Comparison of ENCODE assay signal across 13 mouse cellular contexts in genomic region chr3:89795746-89796145, GRCm38 (mm10). TPM values are rescaled to one million over a fixed set of nuclear protein-coding genes. Genes with fewer than 3 reads are reported as not detected.
DNase-seq lines count a peak whose midpoint lies in the region; ATAC-seq and TF ChIP-seq lines count a peak whose summit lies in the region.
"Had no signal": no experiment of that assay in that cellular context is flagged by ENCODE, and none has a peak within 500 bp of the region (broad histone marks: within the 10 kb centered on the region; RNA-seq: fewer than 3 reads in every experiment).

No protein-coding gene starts in this region.

- no peak overlapping the region for H3K4me3 ChIP-seq in liver, embryonic 14.5 days (ENCODE audit: insufficient read depth in 1 of 2, low read depth in 2 of 2, low read length in 2 of 2)
- no peak overlapping the region for H3K4me3 ChIP-seq in myocyte
- H3K4me3 ChIP-seq: hindbrain, embryonic 15.5 days; limb, embryonic 13.5 days had no signal

- no peaks in the 10 kb centered on the region for H3K79me2 ChIP-seq in myocyte (ENCODE audit: control insufficient read depth, insufficient read depth)

- no peaks in the 10 kb centered on the region for H3K27me3 ChIP-seq in liver, embryonic 14.5 days (ENCODE audit: control insufficient read depth, insufficient read depth, low read length)
- H3K27me3 ChIP-seq in myocyte (ENCODE audit: control insufficient read depth, insufficient read depth, insufficient read length), result no peaks in the 10 kb centered on the region
- H3K27me3 ChIP-seq: hindbrain, embryonic 15.5 days; limb, embryonic 13.5 days had no signal

- DNase-seq in adrenal gland, postnatal 14 days, result peak; percentile 50
- no peak for DNase-seq in adrenal gland, adult (ENCODE audit: inconsistent age in 2 of 2, low spot score in 1 of 2)
- DNase-seq in liver, embryonic 14.5 days (ENCODE audit: low read depth in 3 of 3, low spot score in 3 of 3), result no peak
- DNase-seq in liver (no peak), R1 (ENCODE audit: low read depth, low spot score) (peak; percentile 81)
- DNase-seq in neural tube, embryonic 10.5 days (ENCODE audit: extremely low spot score, low spot score), result no peak
- no peak for DNase-seq in cerebellum, postnatal 4 days (ENCODE audit: low spot score in 2 of 2)
- DNase-seq: embryo, embryonic 11 days; lung, postnatal 4 days had no signal

- no peak overlapping the region for H3K27ac ChIP-seq in liver, embryonic 14.5 days
- H3K27ac ChIP-seq: hindbrain, embryonic 15.5 days; limb, embryonic 13.5 days had no signal

- TF ChIP-seq CTCF in liver, embryonic 14.5 days (IDR thresholded peaks at IDR 0.05; ENCODE audit: low read depth), result peak; percentile 30

- no peaks in the 10 kb centered on the region for H3K4me1 ChIP-seq in liver, embryonic 14.5 days (replicated peaks; ENCODE audit: control insufficient read depth in 2 of 2, insufficient read depth in 2 of 2, low read length in 1 of 2)
- H3K4me1 ChIP-seq: hindbrain, embryonic 15.5 days had no signal

- ATAC-seq in liver, embryonic 14.5 days (ENCODE audit: insufficient read depth), result no peak

- no peaks in the 10 kb centered on the region for H3K36me3 ChIP-seq in liver, embryonic 14.5 days (replicated peaks; ENCODE audit: control insufficient read depth, insufficient read depth, low read depth)
- H3K36me3 ChIP-seq in myocyte (ENCODE audit: control insufficient read depth, insufficient read depth), result no peaks in the 10 kb centered on the region
- H3K36me3 ChIP-seq: hindbrain, embryonic 15.5 days; limb, embryonic 13.5 days had no signal

- TF ChIP-seq POLR2A in myocyte (IDR thresholded peaks at IDR 0.05; ENCODE audit: insufficient read length, low read depth), result no peak

- TF ChIP-seq EP300 in liver, embryonic 14.5 days (IDR thresholded peaks at IDR 0.05; ENCODE audit: low read depth), result no peak

- H3K9ac ChIP-seq in liver, embryonic 14.5 days (replicated peaks), result no peak overlapping the region
- H3K9ac ChIP-seq: hindbrain, embryonic 15.5 days; limb, embryonic 13.5 days had no signal

- 49% methylated on average over 5 of the region's 5 CpGs for WGBS in liver, embryonic 14.5 days (ENCODE audit: insufficient replicate concordance)

- H3ac ChIP-seq in myocyte (ENCODE audit: control insufficient read depth, insufficient read length), result no peak overlapping the region

- no peak overlapping the region for H3K4me2 ChIP-seq in liver, embryonic 14.5 days (ENCODE audit: low read depth)
- H3K4me2 ChIP-seq in myocyte (ENCODE audit: low read depth), result peak overlapping the region; percentile 41
- H3K4me2 ChIP-seq: hindbrain, embryonic 15.5 days; limb, embryonic 13.5 days had no signal

- no peaks in the 10 kb centered on the region for H3K9me3 ChIP-seq in liver, embryonic 14.5 days (ENCODE audit: control insufficient read depth, low read length)
- H3K9me3 ChIP-seq: hindbrain, embryonic 15.5 days; limb, embryonic 13.5 days had no signal

TF ChIP-seq in myocyte, 11 proteins besides CTCF, POLR2A, EP300 and RAD21:
- TF ChIP-seq REST (IDR thresholded peaks at IDR 0.05; ENCODE audit: insufficient read depth, insufficient read length) (no peak), TCF3 (IDR thresholded peaks at IDR 0.05; ENCODE audit: insufficient read length, low read depth) (no peak), MYOG (IDR thresholded peaks at IDR 0.05; ENCODE audit: control insufficient read depth in 1 of 3, insufficient read depth in 1 of 3, insufficient read length in 2 of 3, low read depth in 2 of 3) (no peak), TCF12 (IDR thresholded peaks at IDR 0.05; ENCODE audit: insufficient read depth, poor library complexity, severe bottlenecking) (no peak), CEBPB (IDR thresholded peaks at IDR 0.05; ENCODE audit: insufficient read depth, poor library complexity, severe bottlenecking) (no peak), MYOD1 (IDR thresholded peaks at IDR 0.05; ENCODE audit: control insufficient read depth in 1 of 3, insufficient read length in 2 of 3, low read depth in 2 of 3) (no peak), SRF (IDR thresholded peaks at IDR 0.05; ENCODE audit: control insufficient read depth, insufficient read length, low read depth) (no peak), POLR2AphosphoS2 (IDR thresholded peaks at IDR 0.05; ENCODE audit: insufficient read length, low read depth) (no peak), MAX (IDR thresholded peaks at IDR 0.05; ENCODE audit: low read depth) (no peak), E2F4 (IDR thresholded peaks at IDR 0.05; ENCODE audit: insufficient read depth) (no peak), USF1 (IDR thresholded peaks at IDR 0.05; ENCODE audit: low read depth) (no peak)

RNA-seq across cellular contexts. Expression of gene Ube2q1, which starts 22.3 kb away (rescaled TPM):
- 57.2 and 65.2 TPM in 2 replicates for total RNA-seq in adrenal gland, postnatal 14 days (2021)
- polyA plus RNA-seq in liver, embryonic 14.5 days (2012; rRNA removed), result 6.7 and 9.0 TPM in 2 replicates
- polyA plus RNA-seq in liver, embryonic 14.5 days (2014; fragmentation: Nextera tagmentation; extraction: Ambion mirVana), result 6.3 and 6.7 TPM in 2 replicates
- polyA plus RNA-seq in myocyte (2012; fragmentation: generic; extraction: Trizol), result 39.8 TPM

RNA-seq across cellular contexts. Expression of gene Chrnb2, which starts 31.3 kb away (rescaled TPM):
- 3.6 and 4.1 TPM in 2 replicates for total RNA-seq in adrenal gland, postnatal 14 days (2021)
- polyA plus RNA-seq in liver, embryonic 14.5 days (2012; rRNA removed), result 0.12 and 0.15 TPM in 2 replicates
- 0.10 and 0.18 TPM in 2 replicates for polyA plus RNA-seq in liver, embryonic 14.5 days (2014; fragmentation: Nextera tagmentation; extraction: Ambion mirVana)
- 0.42 TPM for polyA plus RNA-seq in myocyte (2012; fragmentation: generic; extraction: Trizol)

RNA-seq across cellular contexts. Expression of gene She, which starts 35.4 kb away (rescaled TPM):
- 11.7 and 14.1 TPM in 2 replicates for total RNA-seq in adrenal gland, postnatal 14 days (2021)
- 0.50 and 0.55 TPM in 2 replicates for polyA plus RNA-seq in liver, embryonic 14.5 days (2012; rRNA removed)
- polyA plus RNA-seq in liver, embryonic 14.5 days (2014; fragmentation: Nextera tagmentation; extraction: Ambion mirVana), result 0.81 and 0.86 TPM in 2 replicates
- polyA plus RNA-seq in myocyte (2012; fragmentation: generic; extraction: Trizol), result not detected
- polyA plus RNA-seq: C2C12 had no signal

Comparison
In these comparisons a context has a peak if more than half of its experiments do, and no peak if none do; other contexts are left out.
1. DNase-seq: peak in adrenal gland, postnatal 14 days (single experiment) and R1 (single experiment); none in adrenal gland, adult (0 of 2), liver, embryonic 14.5 days (0 of 3), liver (single experiment), neural tube, embryonic 10.5 days (single experiment) and cerebellum, postnatal 4 days (0 of 2).